Mouse (Mus musculus) lung, postnatal 0 days (tissue): Measurements from ENCODE around the gene Defb42.

Source experiments
- CTCF ChIP-seq: IDR thresholded peaks from 2 replicates; pipeline ENCODE4 v1.5.1; 2016; ENCODE audit warnings: antibody characterized with exemption, mild to moderate bottlenecking
- EP300 ChIP-seq: IDR thresholded peaks from 2 replicates; pipeline ENCODE4 v1.6.1; 2016; ENCODE audit warnings: antibody characterized with exemption, mild to moderate bottlenecking, control low read depth

DNA sequence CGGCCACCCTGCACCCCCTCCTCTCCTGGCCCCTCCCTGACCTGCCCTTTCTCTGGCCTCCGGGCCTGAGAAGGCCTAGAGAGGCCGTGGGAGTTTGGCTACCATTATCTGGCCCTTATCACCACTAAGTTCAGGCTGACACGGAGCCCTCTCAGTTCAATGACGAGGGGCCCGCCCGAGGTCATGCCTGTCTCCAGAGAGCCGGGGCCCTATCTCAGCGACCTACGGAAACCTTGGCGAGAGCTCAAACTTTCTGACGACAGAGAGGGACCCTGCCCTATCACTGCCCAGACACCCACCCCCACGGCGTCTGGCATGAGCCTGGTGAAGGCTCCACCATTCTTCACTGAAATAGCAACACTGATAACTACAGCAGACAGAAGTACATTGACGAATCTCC lies 20.9 kb downstream of the Defb42 start:
- no peak for TF ChIP-seq CTCF
- no peak for TF ChIP-seq EP300
